Mouse (Mus musculus): ENCODE results near the gene Tnip2. TPM values are rescaled to one million over a fixed set of nuclear protein-coding genes. Genes with fewer than 3 reads are reported as not detected.
A peak's percentile ranks its signal among the peaks of the same experiment; 100 is the strongest.

Tnip2 gene
- 8.1 and 11.3 TPM in 2 replicates for polyA plus RNA-seq (2015; fragmentation: Nextera tagmentation; extraction: Ambion mirVana)

DNA sequence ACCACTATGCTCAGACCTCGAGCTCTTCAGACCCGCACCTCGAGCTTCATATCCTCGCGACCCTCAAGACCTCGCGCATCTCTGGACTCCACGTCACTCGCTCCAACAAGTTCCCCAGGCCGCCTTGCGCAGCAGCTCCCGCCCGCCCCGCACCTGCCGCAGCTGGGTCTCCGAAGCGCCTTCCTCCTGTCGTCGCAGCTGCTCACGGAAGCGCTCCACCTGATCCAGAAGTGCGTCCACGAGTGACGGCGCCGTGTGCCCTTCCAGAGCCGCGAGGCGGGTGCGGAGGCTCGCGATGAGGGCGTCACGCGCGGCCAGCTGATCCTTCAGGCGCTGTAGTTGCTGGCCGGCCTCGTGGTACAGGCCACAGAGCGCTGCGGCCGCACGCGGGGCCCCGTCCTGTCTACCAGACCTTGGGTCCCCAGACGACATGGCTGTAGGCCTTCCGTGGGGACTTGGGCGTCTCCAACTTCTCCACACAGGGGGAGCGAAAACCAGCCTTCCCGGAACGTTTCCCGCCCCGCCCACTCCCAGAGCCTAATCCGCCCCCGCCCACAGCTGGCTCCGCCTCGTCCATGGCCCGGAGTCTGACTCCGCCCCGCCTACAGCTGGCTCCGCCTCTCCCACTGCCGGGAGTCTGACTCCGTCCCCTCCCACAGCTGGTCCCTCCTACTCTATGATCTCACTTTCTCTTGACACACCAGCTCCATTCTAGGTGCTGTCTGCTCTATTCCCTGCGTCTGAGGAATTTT, at the start of gene Tnip2:
TSS of gene Tnip2 (minus strand) at position 526 of the 752 bp plus-strand sequence.
- Histone ChIP-seq H3K4me1 (replicated peaks) (peaks cover 8% of the 10 kb centered on the region), H3K27me3 (peaks cover 15% of the 10 kb centered on the region), H3K36me3 (no peaks in the 10 kb centered on the region), H3K9me3 (peaks cover 4% of the 10 kb centered on the region; the same call in 1 of the 2 replicates), H3K4me3 (peak within 1 kb of the TSS; percentile 59), H3K9ac (peak within 1 kb of the TSS; percentile 74), H3K27ac (replicated peaks) (no peak within 1 kb of the TSS), H3K4me2 (peak within 1 kb of the TSS; percentile 90)
- under 1% methylated on average over 63 of the region's 64 CpGs for WGBS
- peak; percentile 96 for ATAC-seq (ENCODE audit: low read depth)

- 0 out of 2 replicates have a peak overlapping the region, but pooled peaks have one; percentile 71 for H3K4me2 ChIP-seq
- H3K36me3 ChIP-seq: peaks cover 48% of the 10 kb centered on the region
- H3K9me3 ChIP-seq: no peaks in the 10 kb centered on the region
- H3K27me3 ChIP-seq: no peaks in the 10 kb centered on the region
- ATAC-seq (ENCODE audit: low read depth): no peak
- H3K4me3 ChIP-seq: no peak overlapping the region
- H3K9ac ChIP-seq: no peak overlapping the region
- H3K27ac ChIP-seq (replicated peaks): no peak overlapping the region
- peaks cover 22% of the 10 kb centered on the region for H3K4me1 ChIP-seq (replicated peaks)
- WGBS: 72% methylated on average over 4 of the region's 4 CpGs
Measured at GRCm38 (mm10) chr5:34551821-34552220, 38.0 kb upstream of the Tnip2 start.

DNA sequence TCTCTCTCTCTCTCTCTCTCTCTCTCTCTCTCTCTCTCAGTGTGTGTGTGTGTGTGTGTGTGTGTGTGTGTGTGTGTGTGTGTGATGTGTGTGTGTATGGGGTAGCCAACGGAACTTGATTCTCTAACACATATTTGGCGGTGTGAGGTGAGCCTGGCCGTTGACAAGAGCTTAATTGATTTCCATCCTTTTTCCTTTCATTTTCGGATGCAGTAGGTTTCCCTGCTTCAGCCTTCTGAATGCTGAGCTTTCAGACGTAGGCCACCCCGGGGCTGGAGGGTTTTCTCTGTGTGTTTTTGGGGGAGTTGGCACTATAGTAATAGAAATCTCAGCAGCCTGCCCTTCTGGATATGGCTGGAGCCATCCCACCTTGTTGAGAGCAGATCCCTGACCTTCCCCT, 36.5 kb upstream of the Tnip2 start:
- Histone ChIP-seq H3K4me3 (peak overlapping the region; percentile 68), H3K9ac (peak overlapping the region; percentile 93), H3K4me2 (peak overlapping the region; percentile 71), H3K27ac (replicated peaks) (peak overlapping the region; percentile 75), H3K4me1 (replicated peaks) (peaks cover 22% of the 10 kb centered on the region), H3K27me3 (no peaks in the 10 kb centered on the region), H3K36me3 (peaks cover 33% of the 10 kb centered on the region), H3K9me3 (no peaks in the 10 kb centered on the region)
- WGBS: 15% methylated on average over 6 of the region's 6 CpGs
- peak; percentile 29; the same call in 1 of the 2 replicates for ATAC-seq (ENCODE audit: low read depth)

DNA sequence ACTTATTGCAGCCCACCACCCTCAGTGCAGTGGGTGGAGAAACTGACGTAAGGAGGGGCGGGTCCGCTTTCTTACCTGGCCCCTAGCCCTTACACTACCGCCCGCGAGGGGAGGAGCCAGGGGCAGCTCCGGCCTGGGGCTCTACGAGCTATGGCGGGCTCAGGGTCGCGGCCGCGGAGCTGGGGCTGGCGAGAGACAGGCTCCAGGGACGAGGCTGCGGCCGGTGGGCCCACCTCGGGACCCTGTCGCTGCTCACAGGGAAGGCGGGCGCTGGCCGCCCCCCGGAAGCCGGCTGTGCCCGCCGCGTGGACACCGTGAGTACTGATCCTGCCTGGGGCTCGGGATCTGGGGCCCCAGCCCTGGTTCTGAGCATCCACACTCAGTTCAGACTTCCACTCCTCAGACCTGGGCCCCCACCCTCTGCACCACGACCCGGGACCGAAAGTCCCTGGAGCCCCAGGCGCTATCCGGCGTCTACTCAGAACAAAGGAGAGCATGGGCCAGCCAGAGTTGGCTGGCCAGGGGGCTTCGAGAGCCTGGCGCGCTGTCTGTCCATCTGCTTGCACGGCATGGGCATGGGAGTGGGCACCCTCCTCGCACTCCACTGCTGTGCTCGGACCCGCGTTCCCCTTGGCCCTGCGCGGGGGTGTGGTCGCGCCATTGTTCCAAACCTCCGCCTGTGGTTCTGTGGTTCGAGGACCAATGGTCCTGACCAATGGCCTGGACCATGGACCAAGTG, 35.9 kb upstream of the Tnip2 start:
- H3K27me3 ChIP-seq: no peaks in the 10 kb centered on the region
- ATAC-seq (ENCODE audit: low read depth): peak; percentile 93
- H3K4me3 ChIP-seq: peak overlapping the region; percentile 68
- peaks cover 22% of the 10 kb centered on the region for H3K4me1 ChIP-seq (replicated peaks)
- no peaks in the 10 kb centered on the region for H3K9me3 ChIP-seq
- 1% methylated on average over 48 of the region's 49 CpGs for WGBS
- peak overlapping the region; percentile 75 for H3K27ac ChIP-seq (replicated peaks)
- peak overlapping the region; percentile 71 for H3K4me2 ChIP-seq
- H3K9ac ChIP-seq: peak overlapping the region; percentile 93
- H3K36me3 ChIP-seq: peaks cover 27% of the 10 kb centered on the region

- ATAC-seq (ENCODE audit: low read depth): peak; percentile 36; the same call in 1 of the 2 replicates
- H3K4me3 ChIP-seq: peak overlapping the region; percentile 68
- H3K9me3 ChIP-seq: no peaks in the 10 kb centered on the region
- H3K36me3 ChIP-seq: peaks cover 22% of the 10 kb centered on the region
- no peak overlapping the region for H3K27ac ChIP-seq (replicated peaks)
- peak overlapping the region; percentile 71 for H3K4me2 ChIP-seq
- peak overlapping the region; percentile 93 for H3K9ac ChIP-seq
- H3K4me1 ChIP-seq (replicated peaks): peaks cover 22% of the 10 kb centered on the region
- 32% methylated on average over 8 of the region's 8 CpGs for WGBS
- no peaks in the 10 kb centered on the region for H3K27me3 ChIP-seq
Measured at GRCm38 (mm10) chr5:34549135-34549482, 35.3 kb upstream of the Tnip2 start.

DNA sequence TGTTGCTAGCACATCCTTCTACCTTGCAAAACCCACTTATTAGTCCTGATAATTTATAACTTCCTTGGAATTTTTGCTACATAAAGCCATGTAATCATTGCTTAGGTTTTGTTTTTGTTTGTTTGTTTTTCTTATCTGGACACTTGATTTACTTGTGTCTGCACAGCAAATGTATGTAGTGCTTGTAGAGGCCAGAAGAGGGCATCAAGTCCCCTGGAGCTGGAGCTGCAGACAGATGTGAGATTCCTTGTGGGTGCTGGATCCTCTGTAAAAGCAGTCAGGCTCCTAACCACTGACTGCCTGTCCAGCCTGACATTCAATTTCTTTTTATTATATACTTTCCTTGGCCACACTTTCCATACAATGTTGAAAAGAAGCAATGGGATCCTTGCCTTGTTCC, 33.6 kb upstream of the Tnip2 start:
- ATAC-seq (ENCODE audit: low read depth): no peak
- no peak overlapping the region for H3K9ac ChIP-seq
- peaks cover 11% of the 10 kb centered on the region for H3K36me3 ChIP-seq
- no peak overlapping the region for H3K4me3 ChIP-seq
- H3K4me1 ChIP-seq (replicated peaks): peaks cover 22% of the 10 kb centered on the region
- no peaks in the 10 kb centered on the region for H3K9me3 ChIP-seq
- H3K27ac ChIP-seq (replicated peaks): no peak overlapping the region
- H3K27me3 ChIP-seq: no peaks in the 10 kb centered on the region
- no peak overlapping the region for H3K4me2 ChIP-seq

GRCm38 (mm10) chr5:34543114-34543513, 29.3 kb upstream of the Tnip2 start:
- H3K9ac ChIP-seq: no peak overlapping the region
- no peak overlapping the region for H3K4me3 ChIP-seq
- H3K9me3 ChIP-seq: no peaks in the 10 kb centered on the region
- no peak overlapping the region for H3K4me2 ChIP-seq
- WGBS: 64% methylated on average over 4 of the region's 4 CpGs
- no peak for ATAC-seq (ENCODE audit: low read depth)
- no peaks in the 10 kb centered on the region for H3K4me1 ChIP-seq (replicated peaks)
- H3K27me3 ChIP-seq: no peaks in the 10 kb centered on the region
- no peak overlapping the region for H3K27ac ChIP-seq (replicated peaks)
- H3K36me3 ChIP-seq: no peaks in the 10 kb centered on the region

DNA sequence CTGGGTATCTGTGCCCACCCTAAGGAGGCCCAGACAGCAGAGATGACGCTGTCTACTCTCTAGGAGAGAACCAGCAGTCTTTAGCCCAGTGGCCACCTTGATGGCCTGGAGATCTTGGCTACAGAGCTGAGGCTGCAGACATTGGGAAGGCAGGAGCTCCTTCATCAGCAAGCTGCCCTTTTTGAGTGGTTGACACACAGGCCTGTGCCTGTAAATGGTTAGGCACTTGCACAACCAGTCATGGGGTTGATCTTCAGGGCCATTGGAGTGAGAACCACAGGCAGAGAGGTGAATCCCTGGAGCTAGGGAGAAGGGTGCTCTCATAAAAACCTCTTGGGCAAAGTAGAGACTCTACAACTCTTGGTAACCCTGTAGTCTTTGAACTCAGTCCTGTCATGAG, 28.4 kb upstream of the Tnip2 start:
- 81% methylated on average over 1 of the region's 1 CpGs for WGBS
- H3K4me1 ChIP-seq (replicated peaks): no peaks in the 10 kb centered on the region

GRCm38 (mm10) chr5:34539121-34539520, 25.3 kb upstream of the Tnip2 start:
- no peak for ATAC-seq (ENCODE audit: low read depth)
- H3K4me3 ChIP-seq: no peak overlapping the region
- WGBS: 88% methylated on average over 2 of the region's 2 CpGs
- no peak overlapping the region for H3K27ac ChIP-seq (replicated peaks)
- no peaks in the 10 kb centered on the region for H3K4me1 ChIP-seq (replicated peaks)
- no peak overlapping the region for H3K9ac ChIP-seq
- H3K9me3 ChIP-seq: no peaks in the 10 kb centered on the region
- no peaks in the 10 kb centered on the region for H3K36me3 ChIP-seq
- H3K4me2 ChIP-seq: no peak overlapping the region
- no peaks in the 10 kb centered on the region for H3K27me3 ChIP-seq

More for the DNA sequence above, 28.4 kb upstream of the Tnip2 start:
- no peak for ATAC-seq (ENCODE audit: low read depth)
- Histone ChIP-seq H3K4me2 (no peak overlapping the region), H3K9me3 (no peaks in the 10 kb centered on the region), H3K36me3 (no peaks in the 10 kb centered on the region), H3K27ac (replicated peaks) (no peak overlapping the region), H3K9ac (no peak overlapping the region), H3K4me3 (no peak overlapping the region), H3K27me3 (no peaks in the 10 kb centered on the region)

DNA sequence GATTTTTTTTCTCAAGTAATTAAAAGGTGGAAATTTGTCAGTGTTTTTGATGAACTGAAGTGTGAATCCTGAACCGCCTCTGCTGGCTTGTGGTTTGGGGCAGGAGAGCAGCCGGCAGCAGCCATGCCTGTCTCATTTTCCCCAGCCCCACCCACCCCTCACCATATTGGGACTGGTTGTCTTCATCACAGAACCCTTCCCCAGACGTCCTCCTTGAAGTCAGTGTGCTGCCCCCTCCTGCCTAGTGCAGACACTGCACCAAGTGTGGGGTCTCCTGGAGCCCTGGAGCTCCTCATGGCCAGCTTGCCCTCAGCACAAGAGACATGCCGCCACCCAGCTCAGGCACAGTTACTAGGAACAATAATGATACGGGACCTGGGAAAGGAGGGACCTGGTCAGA, 24.7 kb upstream of the Tnip2 start:
- H3K4me1 ChIP-seq (replicated peaks): no peaks in the 10 kb centered on the region
- H3K4me3 ChIP-seq: no peak overlapping the region
- no peaks in the 10 kb centered on the region for H3K36me3 ChIP-seq
- no peaks in the 10 kb centered on the region for H3K27me3 ChIP-seq
- H3K9me3 ChIP-seq: no peaks in the 10 kb centered on the region
- no peak overlapping the region for H3K27ac ChIP-seq (replicated peaks)
- ATAC-seq (ENCODE audit: low read depth): no peak
- 39% methylated on average over 5 of the region's 5 CpGs for WGBS
- H3K4me2 ChIP-seq: no peak overlapping the region
- H3K9ac ChIP-seq: no peak overlapping the region

DNA sequence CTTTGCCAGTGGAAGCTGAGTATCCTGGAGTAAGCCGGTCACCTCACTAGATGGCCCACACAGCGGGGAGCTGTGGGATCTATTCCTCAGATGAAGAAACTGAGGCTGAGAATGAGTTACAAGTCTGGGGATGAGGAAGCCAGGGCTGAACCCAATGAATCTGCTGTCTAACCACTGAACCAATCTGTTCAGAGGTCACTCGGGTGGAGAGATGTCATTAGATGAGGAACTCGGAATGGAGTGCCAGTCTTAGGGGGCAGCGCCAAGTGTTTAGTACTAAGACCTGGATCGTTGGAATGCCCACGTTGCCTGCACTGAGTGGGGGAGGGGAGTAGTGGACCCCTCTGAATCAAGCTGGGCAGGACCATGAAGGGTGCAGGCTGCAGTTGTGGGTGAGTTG, 24.3 kb upstream of the Tnip2 start:
- Histone ChIP-seq H3K4me2 (no peak overlapping the region), H3K4me1 (replicated peaks) (no peaks in the 10 kb centered on the region), H3K9ac (no peak overlapping the region), H3K4me3 (no peak overlapping the region), H3K27ac (replicated peaks) (no peak overlapping the region), H3K27me3 (no peaks in the 10 kb centered on the region), H3K36me3 (no peaks in the 10 kb centered on the region), H3K9me3 (no peaks in the 10 kb centered on the region)
- WGBS: 76% methylated on average over 7 of the region's 7 CpGs
- ATAC-seq (ENCODE audit: low read depth): no peak

DNA sequence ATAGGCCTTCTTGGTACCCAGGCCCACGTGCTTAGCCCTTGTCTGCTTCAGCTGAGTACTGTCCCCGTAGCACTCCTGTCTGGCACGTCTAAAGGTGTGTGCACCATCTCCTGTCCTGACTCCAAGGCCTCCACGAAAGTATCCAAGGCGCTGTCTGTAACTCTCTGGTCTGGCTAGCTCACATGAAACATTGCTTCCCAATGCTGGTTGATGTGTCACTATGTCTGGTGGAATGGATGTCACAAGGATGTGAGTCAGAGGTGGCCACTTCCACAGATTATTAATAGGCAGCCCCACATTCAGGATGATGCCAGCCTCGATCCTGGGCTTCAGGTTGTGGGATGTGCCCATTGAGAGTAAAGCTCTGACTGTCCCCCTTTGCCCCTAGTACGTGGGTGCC, 22.0 kb upstream of the Tnip2 start:
- Histone ChIP-seq H3K4me1 (replicated peaks) (no peaks in the 10 kb centered on the region), H3K36me3 (no peaks in the 10 kb centered on the region), H3K27me3 (no peaks in the 10 kb centered on the region), H3K4me2 (no peak overlapping the region), H3K9me3 (no peaks in the 10 kb centered on the region), H3K27ac (replicated peaks) (no peak overlapping the region), H3K9ac (no peak overlapping the region), H3K4me3 (no peak overlapping the region)
- ATAC-seq (ENCODE audit: low read depth): no peak
- WGBS: 75% methylated on average over 7 of the region's 7 CpGs
